Comparison of ENCODE assay signal across 8 mouse cellular contexts in genomic region chr9:56552766-56553165, GRCm38 (mm10).
DNase-seq lines count a peak whose midpoint lies in the region; ATAC-seq and TF ChIP-seq lines count a peak whose summit lies in the region.

No protein-coding gene starts in this region.

- intact Hi-C loops in gastrocnemius, adult 2 months (cut with DNase I), result loop anchor here (1.0 to 5.0 kb wide), 5 partner anchors 46 to 435 kb away; partner anchors contain the start of genes Hmg20a and Peak1
- intact Hi-C loops in left cerebral cortex, adult 2 months (cut with DNase I), result loop anchor here (1.0 to 2.0 kb wide), 4 partner anchors 46 to 340 kb away; no protein-coding TSS in a partner anchor

- DNase-seq in Muller cell, postnatal 12 days (ENCODE audit: inconsistent ontology term), result peak; percentile 92
- peak; percentile 89 for DNase-seq in cerebellum, postnatal 14 days
- DNase-seq in gastrocnemius, adult 2 months, result peak; percentile 89
- peak; percentile 57 to 72 for DNase-seq in left cerebral cortex, adult 2 months (ENCODE audit: extremely low spot score in 1 of 2, low spot score in 2 of 2)
- DNase-seq in right cerebral cortex, adult 2 months (ENCODE audit: low spot score in 2 of 2), result peak; percentile 72 to 80
- DNase-seq in urinary bladder, postnatal 10 days (ENCODE audit: low spot score), result peak; percentile 36

- ATAC-seq in hindbrain, embryonic 16.5 days, result peak; percentile 67
- peak; percentile 80 for ATAC-seq in megakaryocyte, adult 5-6 weeks (ENCODE audit: poor library complexity, severe bottlenecking)

- WGBS in hindbrain, embryonic 16.5 days, result 15% methylated on average over 1 of the region's 1 CpGs

- no peaks in the 10 kb centered on the region for H3K36me3 ChIP-seq in hindbrain, embryonic 16.5 days (ENCODE audit: control insufficient read depth, insufficient read depth, low read length)

- H3K9ac ChIP-seq in hindbrain, embryonic 16.5 days (ENCODE audit: low read depth, low read length), result no peak overlapping the region

- peaks cover 19% of the 10 kb centered on the region for H3K4me1 ChIP-seq in hindbrain, embryonic 16.5 days (ENCODE audit: control insufficient read depth, insufficient read depth, low read depth, low read length)

- no peak; the same call in 1 of the 2 replicates for TF ChIP-seq CTCF in gastrocnemius, adult 2 months (IDR thresholded peaks at IDR 0.05)
- peak; percentile 96 for TF ChIP-seq CTCF in left cerebral cortex, adult 2 months (IDR thresholded peaks at IDR 0.05)

- H3K4me3 ChIP-seq in gastrocnemius, adult 2 months, result no peak overlapping the region
- no peak overlapping the region for H3K4me3 ChIP-seq in hindbrain, embryonic 16.5 days (ENCODE audit: low read length)
- no peak overlapping the region for H3K4me3 ChIP-seq in left cerebral cortex, adult 2 months

- no peaks in the 10 kb centered on the region for H3K9me3 ChIP-seq in hindbrain, embryonic 16.5 days (ENCODE audit: control insufficient read depth, low read length)

- H3K27ac ChIP-seq in gastrocnemius, adult 2 months, result peak overlapping the region; percentile 74
- H3K27ac ChIP-seq in hindbrain, embryonic 16.5 days (ENCODE audit: low read depth, low read length), result peak overlapping the region; percentile 55; the same call in 1 of the 2 replicates
- no peak overlapping the region for H3K27ac ChIP-seq in left cerebral cortex, adult 2 months

- H3K4me2 ChIP-seq in hindbrain, embryonic 16.5 days (ENCODE audit: low read length), result no peak overlapping the region

- H3K27me3 ChIP-seq in hindbrain, embryonic 16.5 days (replicated peaks; ENCODE audit: control insufficient read depth, insufficient read depth, low read length), result no peaks in the 10 kb centered on the region

Comparison
In these comparisons a context has a peak if more than half of its experiments do, and no peak if none do; other contexts are left out.
1. DNase-seq: peak in every context shown above with its lines; median percentile 92 in Muller cell, postnatal 12 days; 89 in cerebellum, postnatal 14 days; 89 in gastrocnemius, adult 2 months; 76 in right cerebral cortex, adult 2 months; 64 in left cerebral cortex, adult 2 months; 36 in urinary bladder, postnatal 10 days.